Mouse (Mus musculus): Measurements from ENCODE around the gene Kmt5b. TPM values are rescaled to one million over a fixed set of nuclear protein-coding genes. Genes with fewer than 3 reads are reported as not detected.

The Kmt5b gene
- polyA plus RNA-seq, 1 experiment from 2014 or later: 7.4 TPM

GRCm38 (mm10) chr19:3844836-3845235 lies 77.6 kb downstream of the Kmt5b start:
- H3K9ac ChIP-seq (ENCODE audit: low read depth, low read length): no peak overlapping the region
- H3K27me3 ChIP-seq (ENCODE audit: control insufficient read depth, insufficient read depth, low read depth, low read length): no peaks in the 10 kb centered on the region
- H3K4me1 ChIP-seq (ENCODE audit: control insufficient read depth, low read depth, low read length): no peaks in the 10 kb centered on the region
- ATAC-seq (ENCODE audit: low read depth): no peak
- no peak overlapping the region for H3K27ac ChIP-seq (ENCODE audit: low read length)
- H3K36me3 ChIP-seq (ENCODE audit: control insufficient read depth, insufficient read depth): no peaks in the 10 kb centered on the region
- H3K4me2 ChIP-seq (ENCODE audit: low read depth, low read length): no peak overlapping the region
- WGBS (ENCODE audit: insufficient replicate concordance): 83% methylated on average over 1 of the region's 1 CpGs
- no peaks in the 10 kb centered on the region for H3K9me3 ChIP-seq (replicated peaks; ENCODE audit: control insufficient read depth, low read length)
- no peak overlapping the region for H3K4me3 ChIP-seq (ENCODE audit: low read depth, low read length)

GRCm38 (mm10) chr19:3845339-3845738 lies 78.1 kb downstream of the Kmt5b start:
- Histone ChIP-seq H3K4me3 (ENCODE audit: low read depth, low read length) (no peak overlapping the region), H3K4me1 (ENCODE audit: control insufficient read depth, low read depth, low read length) (no peaks in the 10 kb centered on the region), H3K9me3 (replicated peaks; ENCODE audit: control insufficient read depth, low read length) (no peaks in the 10 kb centered on the region), H3K4me2 (ENCODE audit: low read depth, low read length) (no peak overlapping the region), H3K27ac (ENCODE audit: low read length) (no peak overlapping the region), H3K27me3 (ENCODE audit: control insufficient read depth, insufficient read depth, low read depth, low read length) (no peaks in the 10 kb centered on the region), H3K9ac (ENCODE audit: low read depth, low read length) (no peak overlapping the region), H3K36me3 (ENCODE audit: control insufficient read depth, insufficient read depth) (no peaks in the 10 kb centered on the region)
- ATAC-seq (ENCODE audit: low read depth): no peak
- 73% methylated on average over 11 of the region's 11 CpGs for WGBS (ENCODE audit: insufficient replicate concordance)

GRCm38 (mm10) chr19:3845803-3846406 lies 78.7 kb downstream of the Kmt5b start:
- Histone ChIP-seq H3K4me1 (ENCODE audit: control insufficient read depth, low read depth, low read length) (peaks cover 4% of the 10 kb centered on the region), H3K27me3 (ENCODE audit: control insufficient read depth, insufficient read depth, low read depth, low read length) (no peaks in the 10 kb centered on the region), H3K9me3 (replicated peaks; ENCODE audit: control insufficient read depth, low read length) (no peaks in the 10 kb centered on the region), H3K4me2 (ENCODE audit: low read depth, low read length) (no peak overlapping the region), H3K9ac (ENCODE audit: low read depth, low read length) (no peak overlapping the region), H3K4me3 (ENCODE audit: low read depth, low read length) (no peak overlapping the region), H3K27ac (ENCODE audit: low read length) (no peak overlapping the region), H3K36me3 (ENCODE audit: control insufficient read depth, insufficient read depth) (no peaks in the 10 kb centered on the region)
- 70% methylated on average over 1 of the region's 1 CpGs for WGBS (ENCODE audit: insufficient replicate concordance)
- ATAC-seq (ENCODE audit: low read depth): no peak

GRCm38 (mm10) chr19:3846676-3847604 lies 79.7 kb downstream of the Kmt5b start:
- ATAC-seq (ENCODE audit: low read depth): no peak
- WGBS (ENCODE audit: insufficient replicate concordance): 60% methylated on average over 10 of the region's 10 CpGs
- H3K4me1 ChIP-seq (ENCODE audit: control insufficient read depth, low read depth, low read length): peaks cover 9% of the 10 kb centered on the region

GRCm38 (mm10) chr19:3847711-3848110 lies 80.5 kb downstream of the Kmt5b start:
- Histone ChIP-seq H3K9me3 (replicated peaks; ENCODE audit: control insufficient read depth, low read length) (no peaks in the 10 kb centered on the region), H3K27me3 (ENCODE audit: control insufficient read depth, insufficient read depth, low read depth, low read length) (no peaks in the 10 kb centered on the region), H3K27ac (ENCODE audit: low read length) (no peak overlapping the region), H3K4me1 (ENCODE audit: control insufficient read depth, low read depth, low read length) (peaks cover 9% of the 10 kb centered on the region), H3K9ac (ENCODE audit: low read depth, low read length) (no peak overlapping the region), H3K4me2 (ENCODE audit: low read depth, low read length) (no peak overlapping the region), H3K4me3 (ENCODE audit: low read depth, low read length) (no peak overlapping the region), H3K36me3 (ENCODE audit: control insufficient read depth, insufficient read depth) (no peaks in the 10 kb centered on the region)
- 70% methylated on average over 5 of the region's 5 CpGs for WGBS (ENCODE audit: insufficient replicate concordance)
- ATAC-seq (ENCODE audit: low read depth): no peak

More at GRCm38 (mm10) chr19:3846676-3847604, 79.7 kb downstream of the Kmt5b start:
- H3K36me3 ChIP-seq (ENCODE audit: control insufficient read depth, insufficient read depth): no peaks in the 10 kb centered on the region
- H3K4me3 ChIP-seq (ENCODE audit: low read depth, low read length): no peak overlapping the region
- no peaks in the 10 kb centered on the region for H3K27me3 ChIP-seq (ENCODE audit: control insufficient read depth, insufficient read depth, low read depth, low read length)
- H3K9me3 ChIP-seq (replicated peaks; ENCODE audit: control insufficient read depth, low read length): no peaks in the 10 kb centered on the region
- H3K27ac ChIP-seq (ENCODE audit: low read length): no peak overlapping the region
- H3K4me2 ChIP-seq (ENCODE audit: low read depth, low read length): no peak overlapping the region
- H3K9ac ChIP-seq (ENCODE audit: low read depth, low read length): no peak overlapping the region

- ATAC-seq (ENCODE audit: low read depth): no peak
- Histone ChIP-seq H3K9ac (ENCODE audit: low read depth, low read length) (no peak overlapping the region), H3K4me1 (ENCODE audit: control insufficient read depth, low read depth, low read length) (peaks cover 13% of the 10 kb centered on the region), H3K27ac (ENCODE audit: low read length) (no peak overlapping the region), H3K27me3 (ENCODE audit: control insufficient read depth, insufficient read depth, low read depth, low read length) (no peaks in the 10 kb centered on the region), H3K36me3 (ENCODE audit: control insufficient read depth, insufficient read depth) (no peaks in the 10 kb centered on the region), H3K4me2 (ENCODE audit: low read depth, low read length) (no peak overlapping the region), H3K9me3 (replicated peaks; ENCODE audit: control insufficient read depth, low read length) (no peaks in the 10 kb centered on the region), H3K4me3 (ENCODE audit: low read depth, low read length) (no peak overlapping the region)
- 65% methylated on average over 7 of the region's 7 CpGs for WGBS (ENCODE audit: insufficient replicate concordance)
Observed at GRCm38 (mm10) chr19:3848207-3848808, 81.1 kb downstream of the Kmt5b start.

- Histone ChIP-seq H3K4me1 (ENCODE audit: control insufficient read depth, low read depth, low read length) (peaks cover 13% of the 10 kb centered on the region), H3K4me3 (ENCODE audit: low read depth, low read length) (no peak overlapping the region), H3K27ac (ENCODE audit: low read length) (no peak overlapping the region; the same call in 1 of the 2 replicates), H3K27me3 (ENCODE audit: control insufficient read depth, insufficient read depth, low read depth, low read length) (no peaks in the 10 kb centered on the region), H3K36me3 (ENCODE audit: control insufficient read depth, insufficient read depth) (no peaks in the 10 kb centered on the region), H3K4me2 (ENCODE audit: low read depth, low read length) (no peak overlapping the region), H3K9me3 (replicated peaks; ENCODE audit: control insufficient read depth, low read length) (no peaks in the 10 kb centered on the region), H3K9ac (ENCODE audit: low read depth, low read length) (no peak overlapping the region)
- 67% methylated on average over 2 of the region's 2 CpGs for WGBS (ENCODE audit: insufficient replicate concordance)
- no peak for ATAC-seq (ENCODE audit: low read depth)
Observed at GRCm38 (mm10) chr19:3849251-3849650, 82.0 kb downstream of the Kmt5b start.

GRCm38 (mm10) chr19:3850076-3850475 lies 82.9 kb downstream of the Kmt5b start:
- Histone ChIP-seq H3K27ac (ENCODE audit: low read length) (peak overlapping the region; percentile 85), H3K27me3 (ENCODE audit: control insufficient read depth, insufficient read depth, low read depth, low read length) (no peaks in the 10 kb centered on the region), H3K4me1 (ENCODE audit: control insufficient read depth, low read depth, low read length) (peaks cover 13% of the 10 kb centered on the region), H3K4me2 (ENCODE audit: low read depth, low read length) (no peak overlapping the region), H3K36me3 (ENCODE audit: control insufficient read depth, insufficient read depth) (no peaks in the 10 kb centered on the region), H3K9me3 (replicated peaks; ENCODE audit: control insufficient read depth, low read length) (no peaks in the 10 kb centered on the region), H3K9ac (ENCODE audit: low read depth, low read length) (no peak overlapping the region), H3K4me3 (ENCODE audit: low read depth, low read length) (no peak overlapping the region)
- 23% methylated on average over 5 of the region's 5 CpGs for WGBS (ENCODE audit: insufficient replicate concordance)
- no peak for ATAC-seq (ENCODE audit: low read depth)

Measured in liver, embryonic 16.5 days (tissue).